ENCODE assay signal across 26 mouse cellular contexts in genomic region chr2:99421622-99422021, GRCm38 (mm10).
"Had no signal": no experiment of that assay in that cellular context is flagged by ENCODE, and none has a peak within 500 bp of the region (broad histone marks: within the 10 kb centered on the region; RNA-seq: fewer than 3 reads in every experiment).

No protein-coding gene starts in this region.

- H3K4me1 ChIP-seq: heart, embryonic 10.5 days; heart, embryonic 12.5 days; hindbrain, embryonic 10.5 days; hindbrain, embryonic 12.5 days; intestine, embryonic 15.5 days; limb, embryonic 10.5 days; limb, embryonic 12.5 days had no signal

- H3K4me3 ChIP-seq: gastrocnemius, adult 2 months; heart, embryonic 10.5 days; heart, embryonic 12.5 days; hindbrain, embryonic 10.5 days; hindbrain, embryonic 12.5 days; intestine, embryonic 15.5 days; layer of hippocampus, adult 2 months; left cerebral cortex, adult 2 months; limb, embryonic 10.5 days; limb, embryonic 12.5 days had no signal

- DNase-seq: gastrocnemius, adult 2 months; gastrocnemius, postnatal 10 days; gastrocnemius, postnatal 25 days; heart, adult 18-20 months; heart, postnatal 10 days; heart, postnatal 4 days; kidney, adult 18-20 months; kidney, adult 8-10 months; kidney, postnatal 10 days; kidney, postnatal 25 days; kidney, postnatal 4 days; liver had no signal

- H3K27me3 ChIP-seq: heart, embryonic 12.5 days; hindbrain, embryonic 12.5 days; intestine, embryonic 15.5 days; limb, embryonic 12.5 days had no signal

- H3K4me2 ChIP-seq: heart, embryonic 12.5 days; hindbrain, embryonic 12.5 days; hindbrain, embryonic 14.5 days; intestine, embryonic 15.5 days; limb, embryonic 12.5 days; liver, embryonic 11.5 days had no signal

- ATAC-seq: hindbrain, embryonic 16.5 days; inflammation-experienced regulatory T-cells, adult 6 months; intestine, embryonic 15.5 days; intestine, postnatal 0 days had no signal

- H3K9ac ChIP-seq: heart, embryonic 12.5 days; hindbrain, embryonic 12.5 days; hindbrain, embryonic 14.5 days; intestine, embryonic 15.5 days; limb, embryonic 12.5 days had no signal

- H3K36me3 ChIP-seq: heart, embryonic 10.5 days; heart, embryonic 12.5 days; hindbrain, embryonic 10.5 days; hindbrain, embryonic 12.5 days; intestine, embryonic 15.5 days; limb, embryonic 10.5 days; limb, embryonic 12.5 days had no signal

- H3K27ac ChIP-seq: gastrocnemius, adult 2 months; heart, embryonic 10.5 days; hindbrain, embryonic 10.5 days; hindbrain, embryonic 12.5 days; hindbrain, embryonic 14.5 days; intestine, embryonic 15.5 days; layer of hippocampus, adult 2 months; left cerebral cortex, adult 2 months; limb, embryonic 10.5 days; limb, embryonic 12.5 days had no signal

- H3K9me3 ChIP-seq: heart, embryonic 10.5 days; heart, embryonic 12.5 days; hindbrain, embryonic 10.5 days; hindbrain, embryonic 12.5 days; intestine, embryonic 15.5 days; limb, embryonic 10.5 days; limb, embryonic 12.5 days had no signal
